Mouse (Mus musculus) limb, embryonic 11.5 days (tissue): ENCODE results near the gene Hist1h4c. TPM values are rescaled to one million over a fixed set of nuclear protein-coding genes. Genes with fewer than 3 reads are reported as not detected.

Experiments
- ATAC-seq: fragments of 200-750 bp; cut with Nextera tagmentation; 2 replicates; pipeline ENCODE4 v1.8.0; 2017; ENCODE audit warnings: low read depth; ENCODE audit not compliant: insufficient number of reproducible peaks, low FRiP score, low TSS enrichment
- DNase-seq: peaks from one replicate; pipeline ENCODE4 v3.0.0-alpha.2; 2015; ENCODE audit warnings: low spot score
- H3K27ac ChIP-seq: fragments of 300-500 bp; sonication (generic); replicated peaks from 2 replicates; pipeline ENCODE4 v1.5.1; 2014; ENCODE audit warnings: low read depth, mild to moderate bottlenecking, low read length
- H3K27me3 ChIP-seq: fragments of 300-500 bp; sonication (generic); 2 replicates; pipeline ENCODE4 v1.6.1; 2014; ENCODE audit warnings: mild to moderate bottlenecking, low read length, mixed read lengths; ENCODE audit not compliant: control insufficient read depth, insufficient read depth
- H3K36me3 ChIP-seq: fragments of 300-500 bp; sonication (generic); 2 replicates; pipeline ENCODE4 v1.6.1; 2014; ENCODE audit warnings: mild to moderate bottlenecking, low read length, moderate library complexity, mixed read lengths; ENCODE audit not compliant: control insufficient read depth, insufficient read depth
- H3K4me1 ChIP-seq: fragments of 300-500 bp; sonication (generic); 2 replicates; pipeline ENCODE4 v1.6.1; 2014; ENCODE audit warnings: low read length, mixed read lengths; ENCODE audit not compliant: control insufficient read depth, insufficient read depth
- H3K4me2 ChIP-seq: fragments of 300-500 bp; sonication (generic); 2 replicates; pipeline ENCODE4 v1.6.1; 2014; ENCODE audit warnings: low read depth, mild to moderate bottlenecking, moderate library complexity; ENCODE audit not compliant: severe bottlenecking
- H3K4me3 ChIP-seq: fragments of 300-500 bp; sonication (generic); 2 replicates; pipeline ENCODE4 v1.5.1; 2014; ENCODE audit warnings: low read depth, low read length
- H3K9ac ChIP-seq: fragments of 300-500 bp; sonication (generic); 2 replicates; pipeline ENCODE4 v1.6.1; 2014; ENCODE audit warnings: mild to moderate bottlenecking, low read length
- H3K9me3 ChIP-seq: fragments of 300-500 bp; sonication (generic); 2 replicates; pipeline ENCODE4 v1.6.1; 2016; ENCODE audit warnings: low read length; ENCODE audit not compliant: control insufficient read depth
- WGBS: fragments of 180-500 bp; shearing (Covaris S2); extraction: QIAGEN DNeasy Blood & Tissue Kit; methylation state at CpG from one replicate; pipeline ENCODE4 v1.1.7; 2014; 5-methylcytosine and 5-hydroxymethylcytosine counted together
- microRNA-seq: library from miRNA; unstranded; fragments of <30 nt; microRNA quantifications from one replicate; pipeline ENCODE4, GENCODE M21; 2016
- polyA plus RNA-seq: library from polyadenylated mRNA; unstranded; fragments of >200 nt; fragmentation: Nextera tagmentation; extraction: Ambion mirVana; gene quantifications from 2 replicates; pipeline ENCODE4 v1.2.1, GENCODE M21; 2014

The Hist1h4c gene
- polyA plus RNA-seq, 1 experiment from 2014 or later = 6.6 TPM

DNA sequence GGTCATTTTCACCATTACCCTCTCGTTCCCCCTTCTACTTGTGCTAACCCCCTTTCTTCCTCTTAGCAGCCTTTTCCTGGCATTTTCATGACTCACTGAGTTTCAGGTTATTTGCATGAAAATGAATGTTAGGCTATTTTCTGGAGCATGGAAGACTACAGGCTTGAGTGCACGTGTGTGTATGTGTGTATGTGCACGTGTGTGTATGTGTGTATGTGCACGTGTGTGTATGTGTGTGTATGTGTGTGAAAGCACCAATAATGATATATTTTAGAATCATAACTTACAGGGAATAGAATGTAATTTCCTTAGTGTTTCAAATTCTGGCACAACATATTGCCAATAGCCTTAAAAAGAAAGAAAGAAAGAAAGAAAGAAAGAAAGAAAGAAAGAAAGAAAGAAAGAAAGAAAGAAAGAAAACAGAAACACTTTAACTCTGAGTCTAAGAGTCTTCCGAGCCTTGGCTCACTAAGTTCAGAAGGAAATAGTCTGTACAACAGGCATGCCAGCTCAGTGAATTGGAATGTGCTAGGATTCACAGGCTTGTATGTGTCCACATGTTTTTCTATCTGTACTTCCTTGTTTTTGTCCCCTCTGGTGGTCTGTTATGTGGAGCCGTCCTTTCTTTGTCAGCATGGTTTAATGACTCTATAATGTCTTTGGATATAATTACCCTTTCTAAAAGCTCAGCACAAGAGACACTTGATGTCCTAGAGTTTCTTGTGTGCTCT, 38.5 kb downstream of the Hist1h4c start:
- Histone ChIP-seq H3K9ac (no peak overlapping the region), H3K27me3 (no peaks in the 10 kb centered on the region), H3K4me2 (no peak overlapping the region), H3K9me3 (no peaks in the 10 kb centered on the region), H3K4me1 (no peaks in the 10 kb centered on the region), H3K36me3 (no peaks in the 10 kb centered on the region), H3K4me3 (no peak overlapping the region), H3K27ac (no peak overlapping the region)
- ATAC-seq (no peak), DNase-seq (peak; percentile 4)
- WGBS = 78% methylated on average over 6 of the region's 6 CpGs

Small RNA genes within 50 kb of the gene (microRNA-seq; reads per million reads assigned to microRNA genes)
- gene Gm44314 (not detected), gene Gm44350 (not detected)

Other genes starting within 250 kb of the Hist1h4c start
- gene Btn1a1, start 232.6 kb downstream of the Hist1h4c start, polyA plus RNA-seq = not detected in 2 replicates
- gene Btn2a2, start 209.6 kb downstream of the Hist1h4c start, polyA plus RNA-seq = 1.3 and 2.2 TPM in 2 replicates
- gene Hist1h4h, start 167.4 kb downstream of the Hist1h4c start, polyA plus RNA-seq = 4.0 and 5.6 TPM in 2 replicates
- 5.1 and 7.9 TPM in 2 replicates for gene Hist1h2af, start 164.5 kb downstream of the Hist1h4c start, polyA plus RNA-seq
- 7.0 and 9.4 TPM in 2 replicates for gene Hist1h3g, start 163.0 kb downstream of the Hist1h4c start, polyA plus RNA-seq
- gene Hist1h2bh, start 155.1 kb downstream of the Hist1h4c start, polyA plus RNA-seq = 0.79 and 1.0 TPM in 2 replicates
- gene Hist1h3f, start 154.4 kb downstream of the Hist1h4c start, polyA plus RNA-seq = 1.4 and 2.0 TPM in 2 replicates
- gene Hist1h4f, start 146.8 kb downstream of the Hist1h4c start, polyA plus RNA-seq = 0.67 and 2.3 TPM in 2 replicates
- gene Hist1h1d, start 145.2 kb downstream of the Hist1h4c start, polyA plus RNA-seq = 0.54 and 0.56 TPM in 2 replicates
- 9.6 and 9.8 TPM in 2 replicates for gene Hist1h3e, start 136.1 kb downstream of the Hist1h4c start, polyA plus RNA-seq
- 98.4 and 102 TPM in 2 replicates for gene Hist1h2ae, start 127.2 kb downstream of the Hist1h4c start, polyA plus RNA-seq
- 8.2 and 10.0 TPM in 2 replicates for gene Hist1h2bg, start 127.1 kb downstream of the Hist1h4c start, polyA plus RNA-seq
- gene Hist1h2bf, start 124.3 kb downstream of the Hist1h4c start, polyA plus RNA-seq = 4.5 and 5.4 TPM in 2 replicates
- gene Hist1h2ad, start 124.1 kb downstream of the Hist1h4c start, polyA plus RNA-seq = 2.2 and 3.1 TPM in 2 replicates
- 12.6 and 13.2 TPM in 2 replicates for gene Hist1h3d, start 122.7 kb downstream of the Hist1h4c start, polyA plus RNA-seq
- gene Hist1h4d, start 116.9 kb downstream of the Hist1h4c start, polyA plus RNA-seq = 133 and 134 TPM in 2 replicates
- gene Hist1h2be, start 77.3 kb downstream of the Hist1h4c start, polyA plus RNA-seq = 3.1 and 3.9 TPM in 2 replicates
- 20.3 and 24.6 TPM in 2 replicates for gene Hist1h1e, start 75.9 kb downstream of the Hist1h4c start, polyA plus RNA-seq
- gene Hist1h2ac, start 14.5 kb downstream of the Hist1h4c start, polyA plus RNA-seq = 0.96 and 1.0 TPM in 2 replicates
- gene Hist1h2bc, start 14.3 kb downstream of the Hist1h4c start, polyA plus RNA-seq = 19.9 and 21.1 TPM in 2 replicates
- gene Hist1h1t, start 2.6 kb downstream of the Hist1h4c start, polyA plus RNA-seq = 0.28 TPM in 1 of 2 replicates, not detected in the other
- 2.1 and 3.7 TPM in 2 replicates for gene Hfe, start 12.4 kb upstream of the Hist1h4c start, polyA plus RNA-seq
- 15.4 and 16.6 TPM in 2 replicates for gene Hist1h1c, start 40.4 kb upstream of the Hist1h4c start, polyA plus RNA-seq
- gene Hist1h3c, start 47.1 kb upstream of the Hist1h4c start, polyA plus RNA-seq = 13.3 and 14.0 TPM in 2 replicates
- gene Hist1h2bb, start 48.3 kb upstream of the Hist1h4c start, polyA plus RNA-seq = 1.7 and 3.4 TPM in 2 replicates
- 63.8 and 65.5 TPM in 2 replicates for gene Hist1h2ab, start 52.7 kb upstream of the Hist1h4c start, polyA plus RNA-seq
- 7.5 and 12.0 TPM in 2 replicates for gene Hist1h3b, start 53.8 kb upstream of the Hist1h4c start, polyA plus RNA-seq
- gene Hist1h4b, start 58.6 kb upstream of the Hist1h4c start, polyA plus RNA-seq = 6.3 and 7.9 TPM in 2 replicates
- gene Hist1h4a, start 62.8 kb upstream of the Hist1h4c start, polyA plus RNA-seq = 0.35 and 0.78 TPM in 2 replicates
- gene Hist1h3a, start 63.9 kb upstream of the Hist1h4c start, polyA plus RNA-seq = 5.1 and 5.4 TPM in 2 replicates
- 2.8 and 4.1 TPM in 2 replicates for gene Hist1h1a, start 65.2 kb upstream of the Hist1h4c start, polyA plus RNA-seq
- 0.30 TPM in 1 of 2 replicates, not detected in the other for gene Trim38, start 71.5 kb upstream of the Hist1h4c start, polyA plus RNA-seq
- not detected in 2 replicates for gene Slc17a2, start 108.5 kb upstream of the Hist1h4c start, polyA plus RNA-seq
- gene Slc17a3, start 141.0 kb upstream of the Hist1h4c start, polyA plus RNA-seq = not detected in 2 replicates
- gene Slc17a1, start 169.3 kb upstream of the Hist1h4c start, polyA plus RNA-seq = not detected in 2 replicates
- not detected in 2 replicates for gene Slc17a4, start 216.6 kb upstream of the Hist1h4c start, polyA plus RNA-seq
- gene Hist1h2ba, start 235.7 kb upstream of the Hist1h4c start, polyA plus RNA-seq = not detected in 2 replicates
- not detected in 2 replicates for gene Hist1h2aa, start 236.0 kb upstream of the Hist1h4c start, polyA plus RNA-seq